Mouse (Mus musculus): Measurements from ENCODE around the gene Zfp423.

Zfp423 gene

GRCm38 (mm10) chr8:87665337-87665736 lies 294.1 kb downstream of the Zfp423 start:
- no peak for DNase-seq (ENCODE audit: low read depth, low spot score)

GRCm38 (mm10) chr8:87664217-87664509 lies 295.2 kb downstream of the Zfp423 start:
- no peak for DNase-seq (ENCODE audit: low read depth, low spot score)

- no peak for DNase-seq (ENCODE audit: low read depth, low spot score)
These were observed 295.8 kb downstream of the Zfp423 start for GRCm38 (mm10) chr8:87663349-87664216.

GRCm38 (mm10) chr8:87662811-87663341 lies 296.5 kb downstream of the Zfp423 start:
- DNase-seq (ENCODE audit: low read depth, low spot score): no peak

- DNase-seq (ENCODE audit: low read depth, low spot score): no peak
These were observed 297.1 kb downstream of the Zfp423 start for GRCm38 (mm10) chr8:87662307-87662771.

GRCm38 (mm10) chr8:87660916-87661910 lies 298.2 kb downstream of the Zfp423 start:
- no peak for DNase-seq (ENCODE audit: low read depth, low spot score)

- no peak for DNase-seq (ENCODE audit: low read depth, low spot score)
These were observed 299.1 kb downstream of the Zfp423 start for GRCm38 (mm10) chr8:87660029-87660915.

GRCm38 (mm10) chr8:87657488-87657887 lies 301.9 kb downstream of the Zfp423 start:
- no peak for DNase-seq (ENCODE audit: low read depth, low spot score)

- no peak for DNase-seq (ENCODE audit: low read depth, low spot score)
These were observed 302.7 kb downstream of the Zfp423 start for GRCm38 (mm10) chr8:87656484-87657230.

GRCm38 (mm10) chr8:87655946-87656345 lies 303.4 kb downstream of the Zfp423 start:
- DNase-seq (ENCODE audit: low read depth, low spot score): no peak

GRCm38 (mm10) chr8:87647781-87648180 lies 311.6 kb downstream of the Zfp423 start:
- DNase-seq (ENCODE audit: low read depth, low spot score): no peak

GRCm38 (mm10) chr8:87645829-87646483 lies 313.4 kb downstream of the Zfp423 start:
- DNase-seq (ENCODE audit: low read depth, low spot score): no peak

GRCm38 (mm10) chr8:87645371-87645770 lies 314.0 kb downstream of the Zfp423 start:
- DNase-seq (ENCODE audit: low read depth, low spot score): no peak

GRCm38 (mm10) chr8:87640930-87641329 lies 318.5 kb downstream of the Zfp423 start:
- no peak for DNase-seq (ENCODE audit: low read depth, low spot score)

- DNase-seq (ENCODE audit: low read depth, low spot score): no peak
These were observed 323.1 kb downstream of the Zfp423 start for GRCm38 (mm10) chr8:87636226-87636742.

GRCm38 (mm10) chr8:87631776-87632175 lies 327.6 kb downstream of the Zfp423 start:
- no peak for DNase-seq (ENCODE audit: low read depth, low spot score)

GRCm38 (mm10) chr8:87629656-87630055 lies 329.7 kb downstream of the Zfp423 start:
- no peak for DNase-seq (ENCODE audit: low read depth, low spot score)

- DNase-seq (ENCODE audit: low read depth, low spot score): no peak
These were observed 338.2 kb downstream of the Zfp423 start for GRCm38 (mm10) chr8:87621181-87621580.

GRCm38 (mm10) chr8:87620225-87620624 lies 339.2 kb downstream of the Zfp423 start:
- DNase-seq (ENCODE audit: low read depth, low spot score): no peak

GRCm38 (mm10) chr8:87619529-87619928 lies 339.9 kb downstream of the Zfp423 start:
- DNase-seq (ENCODE audit: low read depth, low spot score): no peak
